Mouse (Mus musculus) C2C12 (cell line): ENCODE results near the gene Ccn2.

ENCODE experiments used
- FOSL1 ChIP-seq: IDR thresholded peaks from one replicate; pipeline ENCODE4 v1.8.0; 2011; ENCODE audit warnings: mild to moderate bottlenecking, low read length; ENCODE audit not compliant: poor library complexity, insufficient read depth, severe bottlenecking
- MYOG ChIP-seq: IDR thresholded peaks from one replicate; pipeline ENCODE4 v1.6.1; 2011; ENCODE audit not compliant: control insufficient read depth, insufficient read length; ENCODE audit errors: extremely low read depth

DNA sequence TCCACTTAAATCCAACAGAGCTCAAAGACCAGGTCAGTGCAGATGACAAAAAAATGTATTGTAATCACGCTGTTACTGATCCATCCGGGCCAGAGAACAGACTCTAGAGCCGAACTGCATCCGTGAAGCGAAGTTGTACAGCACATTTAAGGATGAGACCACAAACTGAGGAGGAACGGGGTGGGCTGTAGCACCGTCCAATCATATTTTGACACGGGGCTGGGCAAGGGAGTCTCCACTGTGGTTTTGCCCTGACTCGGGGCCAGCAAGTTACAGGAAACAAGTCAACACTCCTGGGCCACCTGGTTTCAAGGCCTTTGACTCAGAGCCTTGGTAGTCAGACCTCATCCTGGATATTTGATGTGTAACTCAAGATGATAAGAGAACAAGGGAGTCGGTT, 40.6 kb downstream of the Ccn2 start:
- TF ChIP-seq FOSL1 (no peak), MYOG (no peak)
